Mouse (Mus musculus) T-helper 17 cell (primary cell): ENCODE data around the gene Elovl1.

Source experiments
- in situ Hi-C, 2 experiments: fragments of 300-600 bp; cut with MboI, MseI; formaldehyde crosslinking; loops; 1 replicate in 1 of 2; 2 replicates in 1 of 2; pipeline ENCODE4 v1.15.1; 2025; ENCODE audit warnings: high pct_unique_total_duplicates in 2 of 2

Gene Elovl1

GRCm38 (mm10) chr4:118427768-118428451 is at the start of gene Elovl1:
Gene Elovl1, plus strand, starts transcription at chr4:118428093.
- in situ Hi-C loops: loop anchor here (10.0 to 25.0 kb wide), 3 partner anchors 533 to 1584 kb away; partner anchors contain the start of gene Dph2 (in 1 of the 2)

DNA sequence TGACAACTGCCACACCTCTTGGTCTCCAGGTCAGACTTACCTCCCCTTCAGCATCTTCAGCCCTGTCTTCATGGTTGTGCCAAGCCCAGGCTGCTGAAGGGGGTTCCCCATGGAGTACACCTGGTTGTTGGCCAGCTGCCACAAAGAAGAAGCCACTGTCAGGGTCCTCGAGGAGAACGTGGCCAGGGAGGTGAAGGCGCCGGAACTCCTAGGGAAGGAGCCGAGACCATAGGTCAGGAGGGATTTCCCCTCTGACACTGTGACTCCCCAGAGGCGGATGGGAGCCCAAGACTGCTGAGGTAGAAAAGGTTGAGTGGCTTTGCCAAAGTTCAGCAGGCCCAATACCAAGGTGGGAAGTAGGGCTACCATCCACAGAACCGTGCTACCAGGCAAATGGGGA is 44.6 kb upstream of the Elovl1 start:
- in situ Hi-C loops: no loop called here

DNA sequence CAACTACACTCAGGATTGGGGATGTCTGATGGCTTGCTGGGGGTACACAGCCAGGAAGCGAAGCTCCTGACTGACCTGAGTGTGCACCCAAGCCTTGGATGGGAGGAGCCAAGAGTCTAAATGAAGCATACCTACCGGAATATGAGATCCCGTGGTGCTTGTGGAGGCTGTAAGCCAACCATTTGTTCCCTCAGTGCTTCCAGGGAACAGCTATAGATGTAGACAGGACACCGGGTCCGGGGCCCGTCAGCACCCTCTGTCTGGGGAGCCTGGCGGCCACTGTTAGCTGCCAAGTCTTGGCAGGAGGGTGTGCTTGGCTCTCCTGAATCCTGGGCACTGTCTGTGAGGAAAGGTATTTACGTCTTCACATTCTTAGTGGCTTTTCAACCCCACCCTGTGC is 40.6 kb upstream of the Elovl1 start:
- in situ Hi-C loops: no loop called here

GRCm38 (mm10) chr4:118390146-118390545 is 37.7 kb upstream of the Elovl1 start:
- in situ Hi-C loops: no loop called here

DNA sequence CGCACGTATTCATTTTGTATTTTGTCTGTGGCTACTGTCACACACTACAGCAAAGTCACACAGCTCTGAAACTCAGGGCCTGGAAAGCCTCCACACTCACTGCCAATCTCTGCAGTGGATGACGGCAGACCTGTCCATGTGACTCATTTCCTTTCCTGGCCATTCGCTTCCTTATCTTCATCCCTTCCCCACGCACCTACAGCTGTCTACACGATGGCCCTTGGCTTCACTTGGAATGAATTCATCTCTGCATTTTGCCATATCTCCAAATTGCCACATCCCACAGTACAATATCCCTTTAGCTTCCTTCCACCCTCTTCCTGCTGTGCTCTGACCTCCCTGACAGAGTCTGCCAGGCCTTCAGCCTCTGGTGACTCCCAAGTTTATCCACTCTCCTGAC is 33.4 kb upstream of the Elovl1 start:
- in situ Hi-C loops: no loop called here

GRCm38 (mm10) chr4:118395289-118395688 is 32.6 kb upstream of the Elovl1 start:
- in situ Hi-C loops: no loop called here

DNA sequence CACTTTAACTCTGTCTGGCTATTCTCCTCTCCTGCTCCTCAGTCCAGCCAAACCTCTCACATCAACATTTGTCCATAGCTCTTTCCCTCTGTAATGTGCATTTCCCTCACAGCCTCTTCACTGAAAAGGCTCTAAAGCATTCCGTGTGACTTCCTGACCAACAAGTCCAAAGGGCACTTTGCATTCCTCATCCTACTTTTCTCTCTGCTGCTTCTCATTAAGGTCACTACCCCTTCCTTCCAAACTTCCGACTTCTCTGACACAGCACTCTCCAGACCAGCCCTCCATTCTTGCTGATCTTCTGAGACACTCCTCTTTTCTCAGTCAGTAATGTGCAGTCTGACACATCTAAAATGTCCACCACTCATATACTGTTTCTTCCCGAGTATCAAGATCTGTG is 31.5 kb upstream of the Elovl1 start:
- in situ Hi-C loops: no loop called here

GRCm38 (mm10) chr4:118398400-118398799 is 29.5 kb upstream of the Elovl1 start:
- in situ Hi-C loops: no loop called here

DNA sequence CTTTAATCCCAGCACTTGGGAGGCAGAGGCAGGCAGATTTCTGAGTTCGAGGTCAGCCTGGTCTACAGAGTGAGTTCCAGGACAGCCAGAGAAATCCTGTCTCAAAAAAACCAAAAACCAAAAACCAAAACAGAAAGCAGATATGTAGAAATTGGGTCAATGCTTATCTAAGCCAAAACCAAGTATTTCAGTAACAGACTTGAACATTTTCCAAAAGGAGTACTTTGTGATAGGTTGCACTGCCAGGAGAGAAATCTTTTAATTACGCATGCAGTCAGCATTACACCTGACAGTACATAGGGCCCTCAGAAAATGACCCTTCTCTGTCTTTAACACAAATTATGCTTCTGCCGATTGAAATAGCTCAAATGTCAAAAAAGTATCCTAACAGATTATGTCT is 26.5 kb upstream of the Elovl1 start:
- in situ Hi-C loops: no loop called here

- in situ Hi-C loops: no loop called here
Measured at GRCm38 (mm10) chr4:118401918-118402317, 26.0 kb upstream of the Elovl1 start.

DNA sequence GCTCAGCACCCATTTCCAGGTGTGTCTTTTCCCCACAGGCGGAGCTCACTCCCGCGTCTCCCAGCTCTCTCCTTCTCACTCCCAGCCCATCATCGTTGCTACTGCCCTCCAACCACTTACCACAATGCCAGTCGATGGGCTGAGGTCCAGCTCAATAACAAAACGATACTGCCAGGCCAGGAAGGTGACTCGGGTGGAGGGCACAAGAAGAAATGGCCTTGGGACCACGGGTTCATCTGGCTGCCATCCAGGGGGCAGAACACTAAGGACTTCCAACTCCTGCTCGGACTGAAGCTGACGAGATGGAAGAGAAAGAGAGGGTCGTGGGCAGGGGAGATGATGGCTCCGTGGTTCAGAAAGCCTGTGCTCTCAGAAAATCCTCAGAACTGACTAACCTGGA is 25.2 kb upstream of the Elovl1 start:
- in situ Hi-C loops: no loop called here

- in situ Hi-C loops: no loop called here
Measured at GRCm38 (mm10) chr4:118409142-118409900, 18.6 kb upstream of the Elovl1 start, which contains the start of the genes Szt2 and Med8. Gene Szt2, minus strand, starts transcription at chr4:118409273. Gene Med8, plus strand, starts transcription at chr4:118409337.

- in situ Hi-C loops: no loop called here
Measured at GRCm38 (mm10) chr4:118410871-118411270, 17.0 kb upstream of the Elovl1 start.

DNA sequence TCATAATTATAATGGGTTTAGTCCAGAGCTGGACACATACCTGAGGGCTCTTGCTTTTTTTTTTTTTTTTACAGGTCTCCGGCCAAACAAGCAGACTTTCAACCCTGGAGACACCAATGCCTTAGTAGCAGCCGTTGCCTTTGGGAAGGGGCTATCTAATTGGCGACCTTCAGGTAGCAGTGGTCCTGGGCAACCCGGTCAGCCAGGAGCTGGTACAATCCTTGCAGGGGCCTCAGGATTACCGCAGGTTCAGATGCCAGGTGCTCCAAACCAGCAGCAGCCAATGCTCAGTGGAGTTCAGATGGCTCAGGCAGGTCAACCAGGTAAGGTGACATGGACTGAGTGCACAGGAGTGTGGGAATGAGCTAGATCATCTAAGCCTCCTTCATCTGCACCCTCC is 14.3 kb upstream of the Elovl1 start:
- in situ Hi-C loops: no loop called here

DNA sequence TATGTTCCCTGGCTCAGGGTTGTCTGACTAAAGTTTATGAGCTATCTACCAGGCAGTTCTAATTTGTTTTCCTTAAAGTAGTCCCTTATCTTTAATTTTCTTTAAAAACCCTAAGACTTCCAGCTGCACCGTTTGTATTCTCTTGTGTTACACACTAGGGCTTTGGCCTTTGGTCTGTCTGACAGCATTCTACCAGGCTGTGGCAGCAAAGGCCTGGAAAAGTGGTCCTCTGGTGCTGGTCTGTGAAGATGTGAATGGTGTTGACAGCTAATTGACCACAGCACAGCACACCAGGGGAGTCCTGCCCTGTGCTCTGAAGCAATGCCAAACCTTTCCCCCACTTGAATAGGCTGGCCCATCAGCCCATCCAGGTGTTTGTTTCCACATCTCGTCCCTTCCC is 12.1 kb upstream of the Elovl1 start:
- in situ Hi-C loops: no loop called here

- in situ Hi-C loops: no loop called here
Measured at GRCm38 (mm10) chr4:118416329-118416728, 11.6 kb upstream of the Elovl1 start.

GRCm38 (mm10) chr4:118417112-118417797 is 10.6 kb upstream of the Elovl1 start:
- in situ Hi-C loops: no loop called here

- in situ Hi-C loops: loop anchor here in 1 of 2 experiments (10.0 kb wide), 2 partner anchors 527 to 703 kb away; partner anchors contain the start of gene Dph2
Measured at GRCm38 (mm10) chr4:118421384-118421783, 6.5 kb upstream of the Elovl1 start.

- in situ Hi-C loops: loop anchor here (10.0 to 25.0 kb wide), 3 partner anchors 530 to 1588 kb away; partner anchors contain the start of gene Dph2 (in 1 of the 2)
Measured at GRCm38 (mm10) chr4:118424541-118425160, 3.2 kb upstream of the Elovl1 start.

GRCm38 (mm10) chr4:118425374-118425773 is 2.5 kb upstream of the Elovl1 start:
- in situ Hi-C loops: loop anchor here (10.0 to 25.0 kb wide), 3 partner anchors 531 to 1587 kb away; partner anchors contain the start of gene Dph2 (in 1 of the 2)

- in situ Hi-C loops: loop anchor here (10.0 to 25.0 kb wide), 3 partner anchors 533 to 1585 kb away; partner anchors contain the start of gene Dph2 (in 1 of the 2)
Measured at GRCm38 (mm10) chr4:118427415-118427767, 502 bp upstream of the Elovl1 start.
